Mouse (Mus musculus) right cerebral cortex, postnatal 10 days (tissue): ENCODE results near the gene 3110001I22Rik.

ENCODE experiments used
- DNase-seq, 2 experiments: peaks; one replicate each; pipeline ENCODE4 v3.0.0; 2021; ENCODE audit warnings: low spot score in 2 of 2

3110001I22Rik gene

DNA sequence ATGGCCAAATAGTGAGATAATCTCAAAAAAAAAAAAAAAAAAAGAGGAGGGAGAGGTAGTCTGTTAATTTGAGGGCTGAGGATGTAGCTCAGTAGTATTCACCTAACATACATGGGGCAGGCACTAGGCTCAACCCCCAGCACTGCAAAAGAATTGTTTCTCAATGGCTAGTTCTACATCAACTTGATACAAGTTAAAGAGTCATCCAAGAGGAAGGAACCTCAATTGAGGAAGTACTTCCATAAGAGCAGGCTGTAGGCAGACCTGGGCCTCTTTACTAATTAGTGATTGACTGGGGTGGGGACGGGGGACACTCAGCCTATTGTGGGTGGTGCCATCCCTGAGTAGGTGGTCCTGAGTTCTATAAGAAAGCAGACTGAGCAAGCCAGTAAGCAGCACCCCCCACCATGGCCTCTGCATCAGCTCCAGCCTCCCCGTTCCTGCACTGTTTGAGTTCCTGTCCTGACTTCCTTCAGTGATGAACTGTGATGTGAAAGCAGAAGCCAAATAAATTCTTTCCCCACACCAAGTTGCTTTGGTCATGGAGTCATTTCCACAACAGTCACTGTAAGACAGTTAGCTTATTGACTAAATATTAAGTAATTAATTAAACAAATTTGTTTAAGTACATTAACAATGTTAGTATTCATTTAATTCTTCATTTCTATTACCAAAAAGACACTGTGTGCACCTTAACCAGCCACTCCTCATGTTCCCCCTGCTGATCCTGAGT is 45.3 kb downstream of the 3110001I22Rik start:
- no peak for DNase-seq

DNA sequence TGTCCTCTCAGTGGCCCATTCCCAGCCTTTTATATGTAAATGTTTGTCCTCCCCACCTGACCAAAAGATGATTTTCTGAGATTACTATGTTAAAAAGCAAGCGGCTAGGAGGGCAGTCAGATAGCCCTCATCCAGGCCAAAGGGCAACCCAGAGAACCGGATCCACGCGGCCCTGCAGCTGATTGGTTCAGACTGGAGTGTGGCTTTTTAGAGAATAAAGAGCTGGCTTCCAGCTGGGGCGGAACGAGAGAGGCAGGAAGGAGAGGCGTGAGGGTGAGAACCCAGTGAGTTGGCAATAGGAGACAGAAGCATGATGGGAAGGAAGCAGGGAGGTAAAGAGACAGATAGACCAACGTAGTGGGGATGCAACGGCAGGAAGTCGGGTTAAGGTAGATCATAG is 51.2 kb downstream of the 3110001I22Rik start:
- no peak for DNase-seq

DNA sequence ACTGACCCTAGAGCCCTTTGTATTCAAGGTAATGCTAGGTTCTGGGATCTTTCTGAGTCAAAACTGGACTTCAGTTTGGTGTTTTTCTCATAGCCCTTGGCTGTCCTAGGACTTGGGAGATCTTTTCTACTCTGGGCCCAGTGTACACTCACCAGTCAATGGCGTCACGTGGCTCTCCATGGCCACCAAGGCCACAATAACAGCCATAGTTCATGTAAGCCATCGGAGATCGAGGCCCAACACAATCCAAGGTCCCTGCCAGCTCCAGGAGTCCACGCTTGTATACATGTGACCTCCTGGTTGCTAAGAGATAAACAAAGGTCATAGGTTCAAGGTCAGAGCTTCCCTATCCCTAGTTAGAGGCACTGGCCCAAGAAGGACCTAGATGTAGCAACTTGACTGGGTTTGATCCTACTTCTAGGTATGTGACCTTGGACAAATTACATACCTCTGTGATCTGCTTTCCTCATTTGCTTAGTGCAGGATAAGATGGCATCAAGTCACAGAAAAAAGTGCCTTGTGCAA is 56.1 kb downstream of the 3110001I22Rik start:
- DNase-seq: no peak
